Mouse (Mus musculus): ENCODE results near the gene Zbtb21.

DNA sequence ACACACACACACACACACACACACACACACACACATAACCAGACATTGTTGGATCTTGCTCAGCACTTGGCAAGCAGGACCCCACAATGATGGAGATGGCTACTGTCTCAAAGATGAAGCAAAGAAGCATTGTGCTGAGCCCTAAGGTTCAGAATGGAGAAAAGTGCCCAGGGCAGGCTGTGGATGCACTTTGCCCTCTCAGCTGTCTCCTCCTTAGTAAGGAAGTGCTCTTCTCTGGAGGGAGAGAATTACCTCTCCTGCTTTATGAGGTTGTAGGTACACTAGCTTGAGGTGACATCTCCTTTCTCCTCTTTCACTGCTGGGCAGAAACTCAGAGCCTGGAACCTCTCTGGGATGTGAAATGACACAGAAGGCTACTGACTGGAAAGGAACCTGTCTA is 49.5 kb downstream of the Zbtb21 start:
- TF ChIP-seq CTCF (IDR thresholded peaks at IDR 0.05; ENCODE audit: insufficient read depth, low read length) (no peak), POLR2A (IDR thresholded peaks at IDR 0.05; ENCODE audit: borderline replicate concordance, extremely low read depth, low read depth, low read length) (no peak)

All from lung, adult 2 months (tissue).